9 mouse cellular contexts compared by ENCODE assay signal in genomic region chr5:92369151-92369994, GRCm38 (mm10). TPM values are rescaled to one million over a fixed set of nuclear protein-coding genes. Genes with fewer than 3 reads are reported as not detected.
DNase-seq lines count a peak whose midpoint lies in the region; ATAC-seq lines count a peak whose summit lies in the region.
"Had no signal": no experiment of that assay in that cellular context is flagged by ENCODE, and none has a peak within 500 bp of the region (broad histone marks: within the 10 kb centered on the region; RNA-seq: fewer than 3 reads in every experiment).

No protein-coding gene starts in this region.

- no peaks in the 10 kb centered on the region for H3K27me3 ChIP-seq in midbrain, embryonic 14.5 days (ENCODE audit: control insufficient read depth, insufficient read depth, low read length)

- H3K27ac ChIP-seq in midbrain, embryonic 14.5 days (replicated peaks; ENCODE audit: low read depth, low read length) = no peak overlapping the region
- H3K27ac ChIP-seq: limb, embryonic 12.5 days had no signal

- no peak overlapping the region for H3K9ac ChIP-seq in midbrain, embryonic 14.5 days (replicated peaks; ENCODE audit: low read length)
- H3K9ac ChIP-seq: limb, embryonic 12.5 days had no signal

- H3K4me2 ChIP-seq in midbrain, embryonic 14.5 days (ENCODE audit: low read length) = no peak overlapping the region
- H3K4me2 ChIP-seq: limb, embryonic 12.5 days had no signal

- no peaks in the 10 kb centered on the region for H3K9me3 ChIP-seq in midbrain, embryonic 14.5 days (ENCODE audit: control insufficient read depth, low read length)
- H3K9me3 ChIP-seq: limb, embryonic 12.5 days had no signal

- DNase-seq in urinary bladder, postnatal 25 days (ENCODE audit: low spot score) = peak; percentile 52
- DNase-seq in urinary bladder, postnatal 4 days (ENCODE audit: low spot score in 2 of 2) = no peak
- peak; percentile 79 to 88 for DNase-seq in cerebellum, postnatal 14 days
- DNase-seq in heart, postnatal 14 days = peak; percentile 66 to 73
- peak; percentile 40 to 75 for DNase-seq in left cerebral cortex, postnatal 10 days (ENCODE audit: extremely low spot score in 1 of 2, low spot score in 2 of 2)
- DNase-seq in midbrain, embryonic 14.5 days = peak; percentile 43
- no peak for DNase-seq in c-Kit-positive CD71-positive TER-119-positive erythroid progenitor cells, embryonic 14.5 days (ENCODE audit: low spot score)
- no peak for DNase-seq in urinary bladder, adult 18-20 months (ENCODE audit: low spot score in 2 of 2)

- no peaks in the 10 kb centered on the region for H3K36me3 ChIP-seq in midbrain, embryonic 14.5 days (ENCODE audit: control insufficient read depth, insufficient read depth, low read length)
- H3K36me3 ChIP-seq: limb, embryonic 12.5 days had no signal

- 71% methylated on average over 13 of the region's 13 CpGs for WGBS in midbrain, embryonic 14.5 days

- no peak overlapping the region for H3K4me3 ChIP-seq in midbrain, embryonic 14.5 days (replicated peaks; ENCODE audit: low read depth, low read length)
- H3K4me3 ChIP-seq: limb, embryonic 12.5 days had no signal

- ATAC-seq in midbrain, embryonic 14.5 days (ENCODE audit: low FRiP score, low TSS enrichment) = peak; percentile 60; the same call in 1 of the 2 replicates

- no peaks in the 10 kb centered on the region for H3K4me1 ChIP-seq in midbrain, embryonic 14.5 days (ENCODE audit: control insufficient read depth, insufficient read depth, low read length)

- intact Hi-C loops in heart, postnatal 14 days (cut with DNase I) = no loop called here
- intact Hi-C loops in left cerebral cortex, postnatal 10 days (cut with DNase I) = no loop called here

RNA-seq across cellular contexts. Expression of gene Cxcl10, which starts 20.7 kb away (rescaled TPM):
- total RNA-seq in heart, postnatal 14 days (2021) = under 1 TPM in 1 of 2 experiments, not detected in 1; 0.80 TPM
- total RNA-seq in left cerebral cortex, postnatal 10 days (2021) = not detected
- 3.5 TPM in 1 of 2 replicates, not detected in the other for polyA plus RNA-seq in midbrain, embryonic 14.5 days (2014; fragmentation: Nextera tagmentation; extraction: Ambion mirVana)

RNA-seq across cellular contexts. Expression of gene Art3, which starts 37.7 kb away (rescaled TPM):
- total RNA-seq in heart, postnatal 14 days (2021) = 100 to 1,000 TPM; 620 to 781 TPM
- total RNA-seq in left cerebral cortex, postnatal 10 days (2021) = 1 to 10 TPM; 7.6 to 9.5 TPM
- 3.7 and 6.1 TPM in 2 replicates for polyA plus RNA-seq in midbrain, embryonic 14.5 days (2014; fragmentation: Nextera tagmentation; extraction: Ambion mirVana)

RNA-seq across cellular contexts. Expression of gene Cxcl9, which starts 41.5 kb away (rescaled TPM):
- under 1 TPM; 0.57 to 0.88 TPM for total RNA-seq in heart, postnatal 14 days (2021)
- total RNA-seq in left cerebral cortex, postnatal 10 days (2021) = not detected
- polyA plus RNA-seq in midbrain, embryonic 14.5 days (2014; fragmentation: Nextera tagmentation; extraction: Ambion mirVana) = not detected in 2 replicates
- polyA plus RNA-seq: limb, embryonic 12.5 days had no signal

RNA-seq across cellular contexts. Expression of gene Sdad1, which starts 59.1 kb away (rescaled TPM):
- 10 to 100 TPM; 12.4 to 13.9 TPM for total RNA-seq in heart, postnatal 14 days (2021)
- 10 to 100 TPM; 20.5 to 25.3 TPM for total RNA-seq in left cerebral cortex, postnatal 10 days (2021)
- 29.9 and 38.8 TPM in 2 replicates for polyA plus RNA-seq in midbrain, embryonic 14.5 days (2014; fragmentation: Nextera tagmentation; extraction: Ambion mirVana)

Comparison
In these comparisons a context has a peak if more than half of its experiments do, and no peak if none do; other contexts are left out.
1. DNase-seq: peak in urinary bladder, postnatal 25 days (single experiment), cerebellum, postnatal 14 days (2 of 2), heart, postnatal 14 days (2 of 2), left cerebral cortex, postnatal 10 days (2 of 2) and midbrain, embryonic 14.5 days (single experiment); none in urinary bladder, postnatal 4 days (0 of 2), c-Kit-positive CD71-positive TER-119-positive erythroid progenitor cells, embryonic 14.5 days (single experiment) and urinary bladder, adult 18-20 months (0 of 2).
2. RNA of gene Art3, which starts 37.7 kb away (total RNA-seq): 620 to 781 TPM in heart, postnatal 14 days; 7.6 to 9.5 TPM in left cerebral cortex, postnatal 10 days; every median in the first group is over 10 times any median in the second.